Mouse (Mus musculus) olfactory bulb, adult 2 months (tissue): Measurements from ENCODE around the gene Fgfr2.

ENCODE experiments used
- CTCF ChIP-seq: fragments of 200-500 bp; IDR thresholded peaks from 2 replicates; pipeline ENCODE4 v1.5.1; 2012; ENCODE audit warnings: low read depth, mild to moderate bottlenecking, low read length, moderate library complexity; ENCODE audit not compliant: insufficient read depth
- POLR2A ChIP-seq: fragments of 200-500 bp; IDR thresholded peaks from 2 replicates; pipeline ENCODE4 v1.6.1; 2012; ENCODE audit warnings: mild to moderate bottlenecking, low read depth, low read length, moderate library complexity; ENCODE audit not compliant: insufficient read depth

DNA sequence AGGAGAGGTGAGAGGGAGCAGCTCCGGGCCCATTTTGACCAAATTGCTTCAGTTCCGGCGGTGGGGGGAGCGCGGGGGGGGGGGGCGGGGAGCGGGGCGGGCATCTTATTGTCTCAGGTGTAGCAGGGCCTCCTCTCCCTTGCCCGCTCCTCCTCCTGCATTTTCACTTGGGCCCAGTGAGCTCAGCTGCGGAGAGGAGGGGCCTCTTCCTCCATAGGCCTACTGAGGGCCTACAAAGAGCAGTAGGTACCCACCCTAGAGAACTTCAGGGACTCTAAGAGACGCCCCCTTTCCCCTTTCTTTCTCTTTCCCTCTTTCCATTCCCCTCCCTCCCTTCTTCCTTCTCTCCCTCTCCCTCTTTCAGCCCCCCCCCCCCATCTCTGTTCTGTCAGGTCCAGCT, 1520.0 kb downstream of the Fgfr2 start:
- TF ChIP-seq CTCF (no peak), POLR2A (no peak)
